Mouse (Mus musculus) heart, embryonic 11.5 days (tissue): ENCODE data around the gene Mapre1. TPM values are rescaled to one million over a fixed set of nuclear protein-coding genes. Genes with fewer than 3 reads are reported as not detected.

Experiments
- polyA plus RNA-seq: library from polyadenylated mRNA; unstranded; fragments of >200 nt; fragmentation: Nextera tagmentation; extraction: Ambion mirVana; gene quantifications from 2 replicates; pipeline ENCODE4 v1.2.1, GENCODE M21; 2014

Gene Mapre1
- polyA plus RNA-seq, 1 experiment from 2014 or later = 271 TPM

Other genes starting within 250 kb of the Mapre1 start
- not detected in 2 replicates for gene 4930404H24Rik, start 248.5 kb upstream of the Mapre1 start, polyA plus RNA-seq
- 16.0 and 16.7 TPM in 2 replicates for gene Nol4l, start 211.3 kb upstream of the Mapre1 start, polyA plus RNA-seq
- 53.6 and 61.3 TPM in 2 replicates for gene Commd7, start 108.5 kb upstream of the Mapre1 start, polyA plus RNA-seq
- gene Dnmt3b, start 91.8 kb upstream of the Mapre1 start, polyA plus RNA-seq = 7.3 and 8.4 TPM in 2 replicates
- not detected in 2 replicates for gene Dnmt3c, start 44.6 kb upstream of the Mapre1 start, polyA plus RNA-seq
- 0.06 TPM in 1 of 2 replicates, not detected in the other for gene Efcab8, start 38.7 kb downstream of the Mapre1 start, polyA plus RNA-seq
- gene Sun5, start 129.8 kb downstream of the Mapre1 start, polyA plus RNA-seq = not detected in 2 replicates
- not detected in 2 replicates for gene Bpifb2, start 133.8 kb downstream of the Mapre1 start, polyA plus RNA-seq
- gene Bpifb6, start 159.1 kb downstream of the Mapre1 start, polyA plus RNA-seq = not detected in 2 replicates
- not detected in 2 replicates for gene Bpifb3, start 177.0 kb downstream of the Mapre1 start, polyA plus RNA-seq
- not detected in 2 replicates for gene Bpifb4, start 196.9 kb downstream of the Mapre1 start, polyA plus RNA-seq
- gene Bpifa6, start 233.7 kb downstream of the Mapre1 start, polyA plus RNA-seq = not detected in 2 replicates